Mouse (Mus musculus) T-helper 2 cell (primary cell): ENCODE results near the gene Irf2bpl.

Experiments used
- in situ Hi-C: fragments of 300-600 bp; cut with MboI, MseI; formaldehyde crosslinking; loops from one replicate; pipeline ENCODE4 v1.15.1; 2025; ENCODE audit warnings: high pct_unique_total_duplicates

The Irf2bpl gene

GRCm38 (mm10) chr12:86899461-86900179 is 15.0 kb upstream of the Irf2bpl start:
- in situ Hi-C loops, result no loop called here

- in situ Hi-C loops, result no loop called here
Observed at GRCm38 (mm10) chr12:86898448-86898847, 13.8 kb upstream of the Irf2bpl start.

DNA sequence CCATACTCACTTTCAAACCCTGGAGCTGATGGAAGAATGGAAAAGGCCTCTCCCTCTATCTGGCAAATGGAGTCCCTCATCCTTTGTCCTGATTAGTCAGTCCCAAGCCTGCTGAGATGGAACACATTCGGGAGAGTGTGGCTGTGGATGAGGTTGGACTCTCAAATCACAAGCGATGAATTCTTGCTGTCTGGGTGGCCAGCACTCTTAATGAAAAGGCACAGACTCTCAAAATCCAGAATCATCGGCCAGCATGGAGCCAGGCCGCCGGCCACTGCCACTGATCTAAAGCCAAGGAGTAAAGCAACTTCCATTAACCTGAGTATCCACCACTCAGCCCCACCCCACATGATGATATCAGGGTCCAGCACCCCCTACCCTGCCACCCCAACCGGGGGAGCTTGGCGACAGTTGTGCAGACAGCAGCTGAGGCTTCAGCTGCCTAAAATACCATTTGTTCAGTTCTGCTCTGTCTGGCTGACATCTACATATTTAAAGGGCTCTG is 13.2 kb upstream of the Irf2bpl start:
- in situ Hi-C loops, result no loop called here

DNA sequence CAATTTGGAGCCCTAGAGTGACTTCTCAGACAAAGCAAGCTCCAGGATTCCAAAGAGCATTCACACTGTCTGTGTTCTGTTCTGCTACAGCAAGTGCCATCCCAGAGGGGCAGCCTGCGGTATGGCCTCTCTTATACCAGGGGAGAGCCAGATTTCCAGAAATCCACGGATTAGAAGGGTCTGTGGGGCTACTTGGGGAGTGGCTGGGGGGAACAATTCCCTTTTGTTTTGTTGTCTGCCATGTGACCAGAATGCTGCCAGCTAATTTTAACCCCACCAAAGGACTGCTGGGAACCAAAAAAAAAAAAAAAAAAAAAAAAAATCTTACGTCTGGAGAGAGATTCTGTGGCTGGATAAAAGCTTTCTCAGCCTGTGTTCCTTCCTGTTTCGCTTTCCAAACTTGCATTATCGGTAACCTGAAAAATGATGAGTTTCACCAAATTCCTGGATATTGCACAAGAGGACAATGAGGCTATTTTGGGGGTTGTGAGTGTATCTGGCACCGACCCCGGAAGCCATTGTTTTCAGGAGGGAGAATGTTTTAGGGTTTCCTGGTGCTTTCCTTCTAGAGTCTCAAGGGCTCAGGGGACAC is 12.4 kb upstream of the Irf2bpl start:
- in situ Hi-C loops, result no loop called here

- in situ Hi-C loops, result no loop called here
Observed at GRCm38 (mm10) chr12:86896441-86896890, 11.9 kb upstream of the Irf2bpl start.

GRCm38 (mm10) chr12:86895703-86896409 is 11.3 kb upstream of the Irf2bpl start:
- in situ Hi-C loops, result no loop called here

DNA sequence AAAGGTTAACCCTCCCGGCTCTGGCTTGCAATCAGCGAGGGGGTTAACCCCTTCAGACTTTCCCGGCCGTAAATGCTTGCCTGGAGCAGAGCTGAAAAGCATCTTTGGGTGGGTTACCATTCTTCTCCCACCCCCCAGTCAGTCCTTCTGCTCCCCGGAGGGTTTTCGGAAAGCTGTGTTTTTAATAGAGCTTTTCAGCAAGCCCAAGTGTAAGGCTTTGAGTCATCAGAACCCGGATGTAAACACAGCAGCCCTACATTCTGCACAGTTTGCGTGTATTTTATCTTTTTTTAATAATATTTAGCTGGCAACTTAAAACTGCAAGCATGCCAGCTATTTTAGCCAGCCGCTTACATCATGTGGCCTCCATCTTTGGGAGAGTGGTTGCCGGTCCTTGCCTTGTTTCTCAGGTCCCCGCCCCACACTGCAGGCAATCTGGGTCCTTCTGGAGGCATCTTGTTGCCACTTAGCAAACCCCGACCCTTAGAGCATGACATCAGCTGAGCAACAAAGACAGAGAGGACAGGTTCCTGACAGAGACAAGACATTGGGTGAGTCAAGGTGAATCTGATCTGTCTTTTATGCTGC is 10.3 kb upstream of the Irf2bpl start:
- in situ Hi-C loops, result loop anchor here (5.0 kb wide), 1 partner anchor 52 kb away; the partner anchor contains the start of gene Cipc

DNA sequence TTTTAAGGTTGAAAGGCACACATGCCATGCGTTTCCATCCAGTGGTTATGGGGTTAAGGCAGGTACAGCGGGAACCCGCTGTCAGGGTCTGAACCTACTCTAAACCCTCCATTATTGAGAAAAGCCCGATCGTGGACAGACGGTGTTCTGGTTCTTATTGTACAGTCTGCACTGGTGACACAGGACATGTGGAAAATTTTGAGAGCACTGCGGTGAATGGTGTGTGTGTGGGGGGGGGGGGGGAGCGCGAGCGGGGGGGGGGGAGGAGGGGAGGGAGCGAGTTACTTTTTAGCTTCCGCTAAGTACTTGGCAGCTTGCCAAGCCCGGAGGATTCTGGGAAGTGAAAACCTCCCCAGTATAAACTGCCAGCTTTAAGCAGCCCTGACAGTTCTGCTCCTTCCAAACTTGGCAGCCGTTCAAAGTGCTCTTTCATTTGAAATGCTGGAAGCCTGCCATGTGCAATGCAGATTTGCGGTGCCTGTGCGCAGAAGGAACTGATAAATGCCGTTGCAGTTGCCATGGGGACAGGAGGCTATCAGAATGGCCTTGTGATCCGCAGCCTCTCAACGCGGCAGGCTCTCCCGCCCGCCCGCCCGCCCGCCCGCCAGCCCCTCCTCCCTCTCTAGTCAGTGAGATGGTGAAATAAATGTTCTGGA is 9.7 kb upstream of the Irf2bpl start:
- in situ Hi-C loops, result loop anchor here (5.0 kb wide), 1 partner anchor 53 kb away; the partner anchor contains the start of gene Cipc

GRCm38 (mm10) chr12:86893326-86894183 is 9.0 kb upstream of the Irf2bpl start:
- in situ Hi-C loops, result loop anchor here (5.0 kb wide), 1 partner anchor 54 kb away; the partner anchor contains the start of gene Cipc

GRCm38 (mm10) chr12:86892711-86893311 is 8.2 kb upstream of the Irf2bpl start:
- in situ Hi-C loops, result loop anchor here (5.0 kb wide), 1 partner anchor 54 kb away; the partner anchor contains the start of gene Cipc

GRCm38 (mm10) chr12:86891786-86892702 is 7.4 kb upstream of the Irf2bpl start:
- in situ Hi-C loops, result loop anchor here (5.0 kb wide), 1 partner anchor 55 kb away; the partner anchor contains the start of gene Cipc

GRCm38 (mm10) chr12:86891454-86891785 is 6.8 kb upstream of the Irf2bpl start:
- in situ Hi-C loops, result loop anchor here (5.0 kb wide), 1 partner anchor 56 kb away; the partner anchor contains the start of gene Cipc

DNA sequence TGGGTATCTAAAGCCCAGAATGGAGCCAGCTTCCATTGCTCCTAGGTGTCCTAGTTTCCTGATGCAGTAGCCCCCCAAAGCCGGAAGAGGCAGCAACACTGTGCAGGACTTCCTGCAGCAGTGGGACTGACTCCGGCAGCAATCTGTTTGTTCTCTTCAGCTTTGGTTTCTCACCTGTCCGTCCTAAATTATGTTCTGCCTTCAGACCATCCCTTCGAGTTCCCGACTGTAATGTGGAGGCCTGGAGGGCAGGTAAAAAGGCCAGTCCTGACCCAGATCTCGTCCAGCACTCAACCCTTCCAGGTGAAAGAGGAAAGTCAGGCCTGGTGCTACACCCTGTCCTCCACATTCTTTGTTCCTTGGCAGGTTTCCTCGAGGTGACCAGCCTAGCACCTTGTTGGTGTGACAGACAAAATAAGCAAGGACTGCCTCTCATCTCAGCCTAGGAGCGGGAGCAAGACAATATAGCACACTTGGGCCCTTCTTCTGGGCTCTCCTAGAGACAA is 6.3 kb upstream of the Irf2bpl start:
- in situ Hi-C loops, result loop anchor here (5.0 kb wide), 1 partner anchor 56 kb away; the partner anchor contains the start of gene Cipc

DNA sequence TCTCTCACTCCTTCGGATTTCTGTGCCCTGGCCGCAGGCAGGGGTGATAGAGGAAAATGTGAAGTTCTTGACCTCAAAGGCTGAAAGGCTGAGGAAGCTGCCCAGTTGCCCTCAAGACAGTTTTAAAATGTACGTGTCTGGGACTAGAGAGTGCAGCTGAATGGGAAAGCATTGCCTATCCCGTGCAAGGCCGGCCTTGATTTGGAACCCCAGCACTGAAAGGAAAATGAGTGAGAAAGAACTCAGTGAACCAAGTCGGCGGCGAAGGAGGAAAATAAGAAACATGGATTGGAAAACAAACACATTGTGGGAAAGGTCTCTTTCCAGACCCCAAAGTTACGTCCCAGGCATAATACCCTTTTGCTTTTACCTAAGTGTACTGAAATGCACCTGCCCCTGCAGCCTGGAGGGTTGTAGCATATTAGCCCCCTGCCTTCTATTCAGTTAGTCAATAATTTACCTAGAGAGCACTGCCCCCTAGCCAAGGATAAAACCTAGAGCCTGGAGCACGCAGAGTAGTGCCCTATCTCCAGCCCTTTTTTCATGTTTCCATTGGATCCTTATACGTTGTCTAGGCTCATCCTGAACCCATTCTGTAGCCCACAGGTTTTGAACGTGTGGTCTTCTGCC is 5.6 kb upstream of the Irf2bpl start:
- in situ Hi-C loops, result loop anchor here (5.0 kb wide), 1 partner anchor 57 kb away; the partner anchor contains the start of gene Cipc

GRCm38 (mm10) chr12:86889103-86889644 is 4.6 kb upstream of the Irf2bpl start:
- in situ Hi-C loops, result no loop called here

GRCm38 (mm10) chr12:86888130-86889069 is 3.8 kb upstream of the Irf2bpl start:
- in situ Hi-C loops, result no loop called here
